Mouse (Mus musculus): Measurements from ENCODE around the gene Sos1.
"Not testable (repeated sequence)": the region's sequence is repeated elsewhere in the genome, so short reads cannot be mapped to it uniquely, and the experiment has no call there.

Sos1 gene

DNA sequence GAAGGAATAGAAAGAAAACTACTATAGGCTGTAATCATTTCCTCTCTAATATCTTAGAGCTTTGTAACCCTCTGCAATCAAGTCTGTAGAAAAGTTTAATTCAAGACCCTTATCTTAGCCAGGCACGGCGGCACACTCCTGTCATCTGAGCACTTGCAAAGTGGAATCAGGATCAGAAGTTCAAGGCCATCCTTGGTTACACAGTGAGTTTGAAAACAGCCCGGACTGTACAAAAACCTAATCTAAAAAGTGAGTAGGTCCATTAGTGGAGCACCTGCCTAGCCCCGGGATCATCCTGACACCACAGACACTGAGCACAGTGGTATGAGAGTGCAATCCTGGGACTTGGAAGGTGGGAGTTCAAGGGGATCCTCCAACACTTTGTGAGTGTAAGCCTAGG, 12.6 kb upstream of the Sos1 start:
- DNase-seq: no peak

DNA sequence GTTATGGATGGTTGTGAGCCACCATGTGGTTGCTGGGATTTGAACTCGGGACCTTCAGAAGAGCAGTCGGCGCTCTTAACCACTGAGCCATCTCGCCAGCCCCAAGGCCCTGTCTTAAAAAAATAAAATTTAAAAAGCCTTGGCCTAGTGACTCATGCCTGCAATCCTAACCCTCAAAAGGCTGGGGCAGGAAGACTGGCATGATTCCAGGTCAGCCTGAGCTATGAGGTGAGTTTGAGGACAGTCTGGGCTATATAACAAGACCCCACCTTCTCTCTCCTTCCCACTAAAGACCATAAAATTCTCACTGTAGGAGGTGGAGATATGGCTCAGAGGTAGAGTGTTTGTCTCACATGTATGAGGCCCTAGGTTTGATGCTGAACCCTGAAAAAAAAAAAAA, 12.0 kb upstream of the Sos1 start:
- no peak for DNase-seq

DNA sequence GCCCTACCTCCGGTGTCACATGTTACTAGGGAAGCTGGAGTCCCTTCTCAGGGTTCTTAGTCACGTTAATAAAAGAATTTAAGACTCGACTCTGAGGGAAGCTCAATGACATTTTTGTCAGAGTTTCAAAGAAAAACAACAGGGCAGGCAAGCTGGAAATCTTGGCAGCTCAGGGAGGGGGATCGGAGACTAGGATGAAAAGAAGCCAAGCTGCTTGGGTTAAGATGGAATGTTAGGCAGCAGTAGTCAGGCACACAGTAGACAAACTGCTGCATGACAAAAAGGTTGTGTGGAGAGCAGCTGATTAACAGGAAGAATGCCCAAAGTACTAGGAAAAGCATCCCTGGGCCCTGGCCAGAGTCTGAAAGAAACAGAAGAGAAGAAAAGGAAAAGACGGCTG, 9.9 kb upstream of the Sos1 start:
- DNase-seq: no peak

- DNase-seq: no peak
Measured at GRCm38 (mm10) chr17:80488918-80489317, 8.7 kb upstream of the Sos1 start.

DNA sequence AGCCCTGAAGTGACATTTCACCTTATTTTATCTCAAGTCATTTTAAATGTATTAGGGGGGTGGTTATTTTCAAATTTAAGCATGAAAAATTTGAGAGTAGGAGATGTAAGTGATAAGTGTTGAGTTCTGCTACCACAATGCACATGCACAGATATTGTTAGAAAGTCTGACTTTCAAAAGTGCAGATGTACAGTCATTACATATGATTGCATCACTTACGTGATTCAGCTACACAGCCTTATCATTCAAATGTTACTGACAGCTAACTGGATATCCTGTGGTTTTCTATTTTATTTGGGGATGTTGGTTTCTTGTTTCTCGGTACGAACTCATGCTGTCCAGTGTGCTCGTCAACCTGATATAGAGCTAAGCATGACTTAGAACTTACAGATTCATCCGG, 4.9 kb upstream of the Sos1 start:
- DNase-seq: no peak

DNA sequence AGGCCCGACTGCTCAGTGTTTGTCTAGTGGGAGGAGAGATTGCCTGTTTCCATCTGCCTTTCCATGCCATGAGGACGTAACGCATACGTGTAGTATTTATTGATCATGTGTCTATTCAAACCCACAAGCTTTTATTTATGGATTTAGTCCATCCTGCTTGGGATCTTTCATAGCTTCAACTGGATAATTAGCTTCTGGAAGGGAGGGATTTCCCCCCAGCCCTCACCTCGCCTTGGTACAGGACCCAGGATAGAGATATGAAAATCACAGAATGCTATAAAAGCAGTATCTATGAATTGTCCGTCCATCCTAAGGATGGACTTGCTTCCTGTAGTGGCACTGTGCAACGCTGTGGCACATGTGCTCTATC, 587 bp upstream of the Sos1 start:
- peak; percentile 39 for DNase-seq

DNA sequence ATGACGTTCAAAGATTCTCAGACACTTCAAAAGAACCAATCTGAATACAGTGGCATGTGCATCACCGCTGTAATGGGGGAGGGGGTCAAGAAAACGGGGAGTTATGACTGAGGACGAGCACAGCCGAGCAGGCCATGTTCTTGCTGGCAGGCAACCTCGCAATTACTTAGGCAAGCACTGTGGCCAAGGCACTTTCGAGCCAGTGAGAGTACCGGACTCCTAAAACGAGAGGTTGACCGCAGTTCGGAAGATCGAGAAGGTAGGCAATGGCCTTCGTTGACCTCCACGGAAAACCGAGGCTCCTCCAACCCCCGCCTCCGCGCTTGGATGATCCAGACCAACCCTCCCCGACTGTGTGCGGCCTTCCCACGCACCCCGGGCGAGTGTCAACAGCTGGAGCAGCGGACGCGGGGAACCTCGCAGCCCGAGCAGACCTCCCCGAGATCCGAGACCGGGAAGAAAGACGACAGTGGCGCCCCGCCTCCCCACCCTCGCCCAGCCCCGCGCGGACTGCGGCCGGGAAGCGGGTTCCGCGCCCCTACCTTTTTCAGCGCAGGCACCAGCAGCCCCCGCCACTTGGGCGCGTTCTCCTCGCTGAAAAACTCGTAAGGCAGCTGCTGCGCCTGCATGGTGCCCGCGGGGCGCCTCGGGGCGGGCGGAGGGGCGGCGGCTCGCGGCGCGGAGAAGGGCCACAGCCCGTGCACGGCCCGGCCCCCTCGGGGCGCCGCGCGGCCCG, 790 bp downstream of the Sos1 start:
- peak; percentile 64 for DNase-seq

- no peak for DNase-seq
Measured at GRCm38 (mm10) chr17:80477679-80478078, 2.6 kb downstream of the Sos1 start.

DNA sequence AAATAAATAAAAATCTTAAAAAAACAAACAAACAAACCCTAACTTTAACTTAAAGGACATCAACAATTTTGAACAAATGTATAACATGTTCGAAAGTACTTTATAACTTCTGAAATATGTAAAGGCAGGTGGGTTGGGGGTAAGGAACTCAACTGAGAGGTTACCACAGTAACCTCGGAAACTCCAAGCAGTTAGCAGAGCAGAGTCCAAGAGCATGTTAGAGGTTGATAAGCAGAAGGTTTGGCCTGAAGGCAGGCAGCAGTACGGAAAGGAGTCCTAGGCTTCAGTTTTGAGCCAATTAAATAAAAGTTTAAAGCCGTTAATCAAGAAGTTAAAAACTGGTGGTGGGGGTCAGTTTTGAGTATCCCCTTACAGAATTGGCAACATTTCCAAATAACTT, 3.8 kb downstream of the Sos1 start:
- DNase-seq: no peak

DNA sequence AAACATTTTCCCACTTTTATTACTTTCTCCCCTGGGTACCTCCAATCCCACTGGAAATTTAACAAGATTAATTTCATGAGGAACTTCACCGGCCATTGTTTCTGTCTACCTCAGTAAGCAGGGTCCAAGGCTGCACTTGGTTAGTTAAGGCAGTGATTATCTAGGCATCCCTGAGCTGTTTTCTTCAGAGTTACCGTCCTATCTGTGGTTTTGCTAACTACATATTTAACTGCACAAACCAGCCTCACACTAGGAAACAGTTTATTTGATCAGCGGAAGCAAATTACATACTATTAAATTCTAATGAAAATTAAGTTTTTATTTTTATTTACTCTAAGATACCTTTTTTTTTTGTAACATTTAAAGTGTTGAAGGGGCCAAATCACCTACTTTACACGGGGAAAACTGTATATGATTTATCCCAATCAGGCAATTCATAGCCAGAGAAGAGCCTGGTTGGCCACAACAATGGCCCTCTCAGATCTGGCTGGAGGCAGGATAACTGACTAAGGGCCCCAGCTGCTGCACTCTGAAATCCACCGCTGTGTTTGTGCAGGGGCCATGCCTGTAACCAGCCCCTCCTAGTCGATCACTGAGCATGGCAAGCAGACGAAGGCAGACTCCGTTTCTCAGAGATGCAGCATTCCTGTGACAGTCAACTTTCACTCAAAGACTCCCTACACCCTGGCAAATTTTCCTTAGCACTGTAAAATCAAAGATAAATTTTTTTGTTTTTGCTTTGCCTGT, 9.0 kb downstream of the Sos1 start:
- no peak for DNase-seq

GRCm38 (mm10) chr17:80468417-80468894, 11.8 kb downstream of the Sos1 start:
- DNase-seq: not testable (repeated sequence)

DNA sequence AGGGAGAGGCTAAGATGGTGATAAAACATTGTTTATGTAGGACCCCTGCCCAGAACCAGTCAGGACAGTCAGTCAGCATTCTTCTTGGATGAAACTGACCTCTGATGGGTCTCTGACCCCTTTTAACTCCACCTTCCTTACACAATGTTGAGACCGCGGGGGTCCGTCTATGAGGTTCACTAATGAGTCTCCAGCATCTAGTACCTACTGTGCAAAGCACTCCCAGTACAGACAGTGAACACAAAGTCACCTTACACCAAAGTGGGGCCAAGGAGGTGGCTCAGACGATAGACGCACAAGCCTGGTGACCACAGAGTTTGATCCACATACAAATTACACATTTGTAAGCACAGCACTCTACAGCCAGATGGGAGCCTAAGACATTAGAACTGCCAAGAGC, 20.0 kb downstream of the Sos1 start:
- no peak for DNase-seq

DNA sequence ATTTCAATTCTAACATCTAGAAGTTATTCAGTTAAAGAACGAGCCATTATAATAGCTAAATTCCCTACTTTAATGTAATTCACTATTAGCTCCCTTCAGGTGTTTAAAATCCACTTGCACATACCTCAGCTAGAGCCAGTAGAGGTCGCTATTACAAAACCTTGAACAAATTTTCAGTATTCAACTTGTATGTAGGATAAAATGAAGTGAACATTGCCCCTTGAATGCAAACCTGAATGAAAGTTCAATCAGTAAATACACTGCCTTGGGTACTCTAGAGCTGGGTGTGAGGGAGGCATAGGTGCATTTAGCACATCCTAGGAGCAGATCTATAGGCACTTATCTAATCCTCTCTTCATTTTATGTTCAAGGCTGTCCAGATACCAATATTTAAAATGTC, 24.6 kb downstream of the Sos1 start:
- peak; percentile 70 for DNase-seq

- no peak for DNase-seq
Measured at GRCm38 (mm10) chr17:80450426-80451030, 29.7 kb downstream of the Sos1 start.

- no peak for DNase-seq
Measured at GRCm38 (mm10) chr17:80446470-80446869, 33.8 kb downstream of the Sos1 start.

DNA sequence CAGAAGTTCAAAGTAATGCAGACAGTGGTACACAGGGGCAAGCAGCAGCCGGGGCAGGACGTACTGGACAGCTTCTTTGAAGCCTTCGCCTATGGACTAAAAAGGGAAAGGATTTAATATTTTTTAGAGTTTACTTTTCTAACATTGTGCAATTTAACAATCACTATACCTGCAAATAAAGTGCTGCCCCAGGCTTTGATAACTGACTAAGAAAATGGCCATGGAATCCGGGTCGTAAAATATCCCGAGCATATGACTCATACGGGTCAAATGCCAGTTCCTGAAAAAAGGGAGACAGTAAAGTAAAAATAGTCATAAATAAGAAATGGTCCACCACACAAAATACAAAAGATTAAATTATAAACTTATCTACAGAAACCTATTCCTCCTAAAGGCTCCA, 34.8 kb downstream of the Sos1 start:
- DNase-seq: no peak

DNA sequence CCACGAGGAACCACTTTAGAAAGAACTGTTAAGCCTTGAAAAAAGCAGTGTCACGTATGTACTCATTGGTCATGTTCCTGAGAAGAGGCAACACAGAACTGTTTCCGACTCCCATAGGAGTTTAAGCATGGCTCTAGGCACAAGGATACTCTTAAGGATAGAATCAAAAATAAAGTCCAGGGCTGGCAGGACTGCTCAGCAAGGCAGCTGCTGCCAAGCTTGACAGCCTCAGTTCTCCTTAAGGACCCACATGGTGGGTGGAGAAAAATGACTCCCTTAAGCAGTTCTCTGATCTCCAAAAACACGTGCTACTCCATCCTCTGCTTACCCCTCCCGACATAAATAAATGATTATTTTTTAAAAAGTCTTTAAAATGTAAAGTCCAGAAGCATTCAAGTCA, 44.6 kb downstream of the Sos1 start:
- DNase-seq: no peak

DNA sequence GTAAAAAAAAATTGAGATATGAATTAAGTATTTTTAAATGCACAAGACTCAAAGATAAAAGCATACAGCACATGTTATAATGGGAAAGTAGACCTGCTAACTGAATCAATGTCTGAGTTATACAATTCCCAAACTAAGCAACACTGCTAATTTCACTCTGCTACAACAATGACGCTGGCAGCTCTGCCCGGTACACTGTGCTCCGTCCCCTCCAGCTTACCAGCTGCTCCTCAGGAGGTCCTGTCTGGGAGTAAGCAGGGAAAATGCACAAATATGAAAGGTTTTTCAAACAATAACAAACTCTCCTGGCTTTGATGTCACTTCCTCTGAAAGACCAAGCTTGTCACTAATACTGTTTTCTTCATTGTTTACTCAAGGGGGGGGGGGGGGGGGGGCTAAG, 45.8 kb downstream of the Sos1 start:
- no peak for DNase-seq

DNA sequence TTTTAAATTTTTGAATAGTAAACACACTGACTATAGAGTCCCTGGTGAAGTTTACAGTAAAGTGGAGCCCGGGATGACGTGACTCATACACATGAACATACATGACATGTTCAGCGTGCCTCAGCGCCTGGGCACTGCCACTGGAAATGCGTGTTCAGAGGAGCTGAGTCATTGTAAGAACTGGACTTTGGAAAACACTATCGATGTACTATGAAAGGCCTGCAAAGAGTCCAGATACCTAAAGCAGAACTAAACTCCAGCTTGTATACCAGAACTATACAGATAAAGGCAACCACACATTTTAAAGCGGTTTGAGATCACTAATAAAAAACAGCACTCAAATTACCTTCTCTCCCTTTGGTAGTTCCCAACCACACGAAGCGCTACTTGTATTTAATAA, 48.3 kb downstream of the Sos1 start:
- DNase-seq: no peak

DNA sequence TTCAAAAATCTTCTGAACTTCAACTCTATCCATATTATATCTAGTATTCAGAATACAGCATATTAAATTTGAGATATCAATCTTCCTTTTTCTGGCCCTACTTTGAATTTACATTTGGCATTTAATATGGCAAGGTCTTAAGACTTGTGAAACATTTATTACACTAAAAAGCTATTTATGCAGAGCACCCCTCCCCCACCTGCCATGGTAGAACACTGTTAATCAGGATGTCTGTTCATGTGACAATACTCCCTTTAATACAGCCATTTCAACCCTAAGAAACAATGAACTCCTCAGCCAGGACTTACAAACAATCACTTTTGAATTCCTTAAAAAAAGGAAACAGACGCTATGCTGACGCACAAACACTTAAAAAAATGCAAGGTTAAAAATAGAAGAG, 52.3 kb downstream of the Sos1 start:
- no peak for DNase-seq

DNA sequence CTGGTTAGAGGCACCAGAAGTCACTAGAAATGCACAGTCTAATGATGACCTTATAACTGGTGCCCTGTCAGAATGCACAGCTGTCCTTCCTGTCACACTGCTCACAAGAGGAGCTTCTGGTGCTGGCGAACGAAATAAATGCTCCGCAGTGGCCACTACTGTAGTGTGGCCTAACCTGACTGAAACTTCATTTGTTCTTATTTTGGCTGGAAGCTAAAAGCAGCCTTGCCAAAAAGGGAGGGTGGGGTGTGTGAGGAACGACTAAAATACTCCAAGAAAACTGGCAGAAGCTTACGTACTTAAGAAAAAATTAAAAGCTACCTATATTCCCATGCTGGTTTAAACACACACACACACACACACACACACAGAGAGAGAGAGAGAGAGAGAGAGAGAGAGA, 53.4 kb downstream of the Sos1 start:
- no peak for DNase-seq

DNA sequence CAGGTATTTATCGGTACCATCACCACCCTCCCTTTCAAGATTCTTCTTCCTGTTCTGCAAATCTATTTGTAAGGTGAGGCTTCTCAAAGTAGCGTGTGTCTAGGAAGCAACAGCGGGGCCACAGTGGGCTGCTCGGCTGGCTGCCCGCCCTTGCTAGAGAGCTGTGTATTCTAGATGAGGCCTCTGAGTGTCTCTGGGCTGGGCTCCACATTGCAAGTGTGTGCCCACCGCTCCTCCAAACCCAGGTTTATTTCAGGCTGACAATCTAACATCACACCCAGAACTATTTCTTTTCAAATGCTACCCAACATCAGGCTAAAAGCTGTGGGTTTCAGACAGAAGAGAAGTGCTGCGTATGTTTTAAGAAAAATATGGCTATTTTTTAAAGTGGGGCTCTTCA, 54.1 kb downstream of the Sos1 start:
- DNase-seq: no peak

DNA sequence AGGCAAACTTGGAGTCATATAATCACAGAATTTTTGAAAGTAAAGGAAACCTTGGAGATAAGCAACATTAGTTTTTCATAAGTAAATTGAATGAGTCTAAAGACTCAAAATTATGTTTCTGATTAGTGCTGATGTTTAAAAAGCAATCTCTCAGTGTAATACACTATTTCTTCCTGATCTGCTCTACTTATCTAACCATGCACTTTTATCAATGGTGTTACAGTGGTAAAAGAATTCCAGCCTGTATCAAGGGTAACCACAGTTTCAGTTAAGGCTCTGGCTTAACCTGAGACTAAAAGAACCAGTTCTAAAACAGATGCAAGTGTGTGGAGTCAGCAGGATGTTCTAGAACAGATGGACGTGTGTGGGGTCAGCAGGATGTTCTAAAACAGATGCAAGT, 59.3 kb downstream of the Sos1 start:
- DNase-seq: no peak

- no peak for DNase-seq
Measured at GRCm38 (mm10) chr17:80418572-80419210, 61.6 kb downstream of the Sos1 start.

Measured in cerebellum, adult 9-10 months (tissue).